Mouse (Mus musculus): ENCODE results near the gene Rhobtb1. TPM values are rescaled to one million over a fixed set of nuclear protein-coding genes. Genes with fewer than 3 reads are reported as not detected.

Gene Rhobtb1
- total RNA-seq, 2 experiments from 2014 or later: 10.0 to 11.4 TPM

- intact Hi-C loops (cut with DNase I): no loop called here
- DNase-seq (ENCODE audit: low spot score in 2 of 2): no peak
Observed at GRCm38 (mm10) chr10:69160877-69161276, 9.6 kb downstream of the Rhobtb1 start.

GRCm38 (mm10) chr10:69161503-69161902, 10.3 kb downstream of the Rhobtb1 start:
- DNase-seq (ENCODE audit: low spot score in 2 of 2): no peak
- intact Hi-C loops (cut with DNase I): no loop called here

- DNase-seq (ENCODE audit: low spot score in 2 of 2): no peak
- intact Hi-C loops (cut with DNase I): no loop called here
Observed at GRCm38 (mm10) chr10:69162577-69162976, 11.3 kb downstream of the Rhobtb1 start.

- DNase-seq (ENCODE audit: low spot score in 2 of 2): no peak
- intact Hi-C loops (cut with DNase I): no loop called here
Observed at GRCm38 (mm10) chr10:69163216-69163615, 12.0 kb downstream of the Rhobtb1 start.

DNA sequence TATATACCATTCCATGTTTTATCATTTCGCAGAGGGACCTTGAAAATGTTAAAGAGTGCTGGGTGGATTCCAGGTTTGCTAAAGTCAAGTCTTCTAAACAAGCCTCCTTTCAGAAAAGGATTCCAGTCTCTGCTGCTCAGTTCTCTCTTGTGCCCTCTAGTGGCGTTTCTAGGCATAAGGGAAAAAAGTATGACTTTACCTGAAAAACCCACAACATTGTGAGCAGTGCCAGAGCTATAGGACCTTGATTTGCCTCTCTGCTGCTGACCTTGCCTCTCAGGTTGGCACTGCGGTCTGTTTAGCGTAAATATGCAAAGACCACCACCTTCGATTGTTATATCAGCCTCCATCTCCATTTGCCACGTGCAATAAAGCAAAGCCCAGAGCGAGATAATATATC, 13.9 kb downstream of the Rhobtb1 start:
- DNase-seq (ENCODE audit: low spot score in 2 of 2): peak; percentile 42 to 61
- intact Hi-C loops (cut with DNase I): loop anchor here (5.0 kb wide), 1 partner anchor 263 kb away; no protein-coding TSS in a partner anchor

DNA sequence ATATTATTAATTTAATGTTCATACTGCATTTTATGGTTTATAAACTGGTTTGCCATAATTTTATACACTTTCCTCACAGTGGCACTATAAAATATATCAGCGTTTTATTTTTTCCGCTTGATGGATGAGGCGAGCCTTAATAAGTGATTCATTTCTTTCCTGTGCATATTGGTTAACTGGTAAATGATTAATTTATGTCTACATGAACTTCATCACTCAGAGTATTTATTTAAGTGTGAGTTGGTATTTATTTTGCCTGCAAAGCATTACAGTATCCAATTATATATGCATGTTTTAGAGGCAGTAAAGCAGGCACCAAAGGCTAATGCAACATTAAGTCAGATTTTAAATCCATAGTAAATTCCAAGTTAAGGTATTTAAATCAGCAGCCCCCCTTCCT, 14.6 kb downstream of the Rhobtb1 start:
- intact Hi-C loops (cut with DNase I): loop anchor here (5.0 kb wide), 1 partner anchor 264 kb away; no protein-coding TSS in a partner anchor

DNA sequence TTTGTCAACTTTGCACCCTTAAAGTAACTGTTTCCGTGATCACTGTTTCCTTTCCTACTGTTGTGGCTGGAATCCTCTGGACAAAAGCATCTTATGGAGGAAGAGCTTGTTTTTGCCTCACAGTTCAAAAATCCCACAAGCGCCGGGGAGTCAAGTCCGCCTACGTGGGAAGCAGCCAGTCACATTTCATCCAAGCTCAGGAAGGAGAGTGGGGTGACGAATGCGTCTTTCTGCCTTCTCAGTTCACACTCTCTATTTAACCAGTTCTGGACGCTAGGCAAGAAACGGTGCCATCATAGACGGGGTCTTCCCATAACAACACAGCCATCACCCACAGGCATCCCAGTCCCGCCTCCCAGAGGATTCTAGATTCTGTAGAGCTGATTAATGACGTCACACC, 15.3 kb downstream of the Rhobtb1 start:
- intact Hi-C loops (cut with DNase I): loop anchor here (5.0 kb wide), 1 partner anchor 264 kb away; no protein-coding TSS in a partner anchor
- no peak for DNase-seq (ENCODE audit: low spot score in 2 of 2)

More for the DNA sequence above, 14.6 kb downstream of the Rhobtb1 start:
- DNase-seq (ENCODE audit: low spot score in 2 of 2): no peak

DNA sequence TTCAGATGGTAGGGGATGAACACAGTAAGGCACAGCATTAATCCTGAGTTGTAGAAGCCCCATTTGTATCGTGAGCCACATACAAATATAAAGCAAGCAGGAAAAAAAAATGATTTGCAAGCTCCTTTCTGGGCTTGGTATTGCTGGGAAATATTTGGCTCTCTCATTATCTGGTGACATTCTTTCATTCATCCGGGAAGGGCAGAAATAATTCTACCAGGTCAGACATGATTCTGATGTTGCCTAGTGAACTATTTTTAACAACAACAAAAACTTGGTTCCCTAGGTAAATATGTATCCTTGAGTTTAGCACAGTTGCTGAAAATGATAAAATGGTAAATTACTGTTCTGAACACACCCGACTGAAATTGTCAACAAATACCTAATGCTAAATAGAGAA, 21.2 kb downstream of the Rhobtb1 start:
- DNase-seq (ENCODE audit: low spot score in 2 of 2): no peak
- intact Hi-C loops (cut with DNase I): no loop called here

GRCm38 (mm10) chr10:69176116-69176515, 24.9 kb downstream of the Rhobtb1 start:
- intact Hi-C loops (cut with DNase I): no loop called here
- DNase-seq (ENCODE audit: low spot score in 2 of 2): no peak

GRCm38 (mm10) chr10:69179341-69179740, 28.1 kb downstream of the Rhobtb1 start:
- intact Hi-C loops (cut with DNase I): no loop called here
- DNase-seq (ENCODE audit: low spot score in 2 of 2): no peak

DNA sequence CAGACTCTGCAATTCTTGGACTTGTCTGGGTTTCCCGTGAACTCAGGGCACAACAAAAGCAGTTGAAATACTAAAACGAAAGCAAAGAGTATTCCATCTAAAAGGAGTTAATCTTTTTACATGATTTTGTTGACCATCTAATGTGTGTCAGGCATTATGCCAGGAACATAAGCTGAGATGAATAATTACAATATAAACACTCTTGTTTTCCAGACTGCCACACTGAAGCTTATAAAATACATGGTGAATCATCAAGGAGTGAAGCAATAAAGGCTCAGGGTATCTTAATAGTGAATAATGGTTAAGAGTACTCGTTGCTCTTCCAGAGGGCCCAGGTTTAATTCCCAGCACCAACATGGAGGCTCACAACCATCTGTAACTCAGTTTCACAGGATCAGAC, 29.8 kb downstream of the Rhobtb1 start:
- intact Hi-C loops (cut with DNase I): no loop called here
- no peak for DNase-seq (ENCODE audit: low spot score in 2 of 2)

DNA sequence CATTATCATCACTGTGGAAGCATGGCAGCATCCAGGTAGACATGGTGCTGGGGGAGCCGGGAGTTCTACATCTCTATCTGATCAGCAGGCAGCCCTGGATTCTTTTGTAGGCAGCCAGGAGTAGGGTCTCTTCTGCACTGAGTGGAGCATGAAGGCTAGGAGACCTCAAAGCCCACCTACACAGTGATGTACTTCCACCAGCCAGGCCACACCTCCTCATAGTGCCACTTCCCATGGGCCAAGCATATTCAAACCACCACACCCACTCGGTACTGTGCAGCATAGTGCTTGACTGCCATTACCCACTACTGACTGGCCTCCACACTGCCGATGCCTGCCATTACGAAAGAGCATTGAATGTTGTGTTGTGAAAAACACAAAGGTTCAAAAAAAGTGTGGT, 33.7 kb downstream of the Rhobtb1 start:
- intact Hi-C loops (cut with DNase I): loop anchor here (5.0 kb wide), 1 partner anchor 137 kb away; no protein-coding TSS in a partner anchor

GRCm38 (mm10) chr10:69185431-69185830, 34.2 kb downstream of the Rhobtb1 start:
- intact Hi-C loops (cut with DNase I): loop anchor here (5.0 kb wide), 1 partner anchor 137 kb away; no protein-coding TSS in a partner anchor
- DNase-seq (ENCODE audit: low spot score in 2 of 2): no peak

More for the DNA sequence above, 33.7 kb downstream of the Rhobtb1 start:
- no peak for DNase-seq (ENCODE audit: low spot score in 2 of 2)

DNA sequence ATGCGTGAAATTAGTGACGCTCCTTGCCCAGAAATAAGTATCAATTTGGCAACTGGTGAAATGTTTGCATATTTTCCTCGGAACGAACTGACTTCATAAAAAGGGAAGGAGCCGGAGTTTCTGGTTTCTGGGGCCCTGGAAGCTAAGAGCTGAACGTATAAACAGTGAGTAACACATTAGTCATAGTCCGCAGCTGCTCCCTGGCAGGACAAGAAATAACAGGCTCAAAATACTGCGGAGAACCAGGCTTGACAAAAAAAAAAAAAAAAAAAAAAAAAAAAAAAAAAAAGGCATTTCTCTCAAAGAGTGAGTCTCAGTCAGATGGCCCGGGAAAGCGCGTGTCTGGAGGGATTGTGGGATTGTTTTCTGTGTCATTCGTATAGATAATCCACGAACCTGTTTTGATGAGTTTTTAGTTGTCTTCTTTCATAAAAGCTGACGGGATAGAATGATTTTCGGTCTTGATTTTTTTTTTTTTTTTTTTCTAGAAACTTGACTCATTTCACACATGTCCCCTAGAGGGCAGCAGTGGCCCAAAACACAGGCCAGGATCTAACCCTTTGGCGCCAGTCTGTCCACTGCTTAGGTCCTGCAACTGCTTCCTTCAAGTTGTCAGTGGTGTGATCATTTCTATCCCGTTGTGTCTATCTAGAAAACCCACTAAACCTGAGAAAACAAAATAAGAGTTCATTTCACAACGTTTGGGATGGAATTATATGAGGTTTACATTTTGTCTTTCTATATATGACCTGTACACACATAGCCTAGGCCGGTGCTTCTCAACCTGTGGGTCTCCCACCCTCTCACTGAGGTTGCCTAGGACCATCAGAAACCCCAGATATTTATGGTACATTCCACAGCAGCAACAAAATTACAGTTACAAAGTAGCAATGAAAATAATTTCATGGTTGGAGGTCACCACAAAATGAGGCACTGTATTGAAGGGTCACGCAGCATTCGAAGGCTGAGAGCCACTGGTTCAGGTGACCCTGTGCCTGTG, 35.0 kb downstream of the Rhobtb1 start:
- intact Hi-C loops (cut with DNase I): loop anchor here (2.0 to 5.0 kb wide), 2 partner anchors 121 to 136 kb away; no protein-coding TSS in a partner anchor
- DNase-seq (ENCODE audit: low spot score in 2 of 2): peak; percentile 65 to 74

- intact Hi-C loops (cut with DNase I): loop anchor here (2.0 to 5.0 kb wide), 2 partner anchors 119 to 134 kb away; no protein-coding TSS in a partner anchor
- no peak for DNase-seq (ENCODE audit: low spot score in 2 of 2)
Observed at GRCm38 (mm10) chr10:69187773-69188443, 36.7 kb downstream of the Rhobtb1 start.

DNA sequence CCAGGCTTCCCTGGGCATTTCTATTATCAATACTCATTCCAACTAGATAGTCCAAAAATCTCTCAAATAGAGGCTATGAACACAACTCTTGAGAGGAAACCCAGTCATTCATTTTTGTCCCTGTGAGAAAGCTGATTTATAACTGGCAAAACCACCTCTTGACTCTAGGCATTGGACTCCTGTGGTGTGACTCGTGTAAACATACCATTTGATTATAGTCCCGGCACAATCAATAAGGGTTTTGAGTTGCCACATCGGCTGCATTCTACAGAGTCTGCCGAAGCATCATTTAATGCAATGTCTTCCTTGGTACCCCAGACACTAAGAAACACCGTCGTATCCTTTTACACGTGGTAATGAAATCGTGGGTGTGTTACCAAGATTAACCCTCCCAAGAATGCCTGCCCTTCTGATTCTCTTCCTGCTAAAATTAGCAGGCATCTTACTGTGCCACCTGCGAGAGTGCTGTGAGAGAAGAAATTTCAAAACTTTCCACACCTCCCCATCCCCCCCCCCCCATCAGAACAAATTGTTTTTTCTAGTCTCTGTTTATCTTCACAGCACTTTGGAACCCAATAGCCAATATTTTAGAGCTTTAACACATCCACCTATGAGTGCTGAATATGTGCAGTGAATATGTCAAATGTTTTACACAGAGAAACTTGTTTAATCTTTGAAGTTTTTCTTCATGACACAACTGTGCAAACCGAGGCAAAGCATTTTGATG, 39.4 kb downstream of the Rhobtb1 start:
- DNase-seq (ENCODE audit: low spot score in 2 of 2): no peak
- intact Hi-C loops (cut with DNase I): no loop called here

DNA sequence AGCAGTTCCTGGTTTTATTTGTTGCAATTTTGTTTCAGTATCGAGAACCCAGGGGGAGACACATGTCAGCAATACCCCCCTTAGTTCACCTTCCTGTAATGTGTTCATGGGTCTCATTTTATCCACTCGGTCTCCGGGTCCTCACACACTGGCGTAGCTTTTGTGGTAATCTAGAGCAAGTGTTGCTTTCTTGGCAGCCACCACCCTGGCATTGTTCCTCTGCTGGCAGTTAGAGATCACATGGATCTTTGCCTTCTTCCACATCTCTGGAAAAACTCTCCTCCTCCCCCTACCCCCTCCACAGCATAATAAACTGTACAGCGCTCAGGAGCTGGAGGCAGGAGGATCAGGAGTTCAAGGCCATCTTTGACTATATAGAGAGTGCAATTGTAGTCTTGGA, 41.0 kb downstream of the Rhobtb1 start:
- DNase-seq (ENCODE audit: low spot score in 2 of 2): no peak
- intact Hi-C loops (cut with DNase I): no loop called here

DNA sequence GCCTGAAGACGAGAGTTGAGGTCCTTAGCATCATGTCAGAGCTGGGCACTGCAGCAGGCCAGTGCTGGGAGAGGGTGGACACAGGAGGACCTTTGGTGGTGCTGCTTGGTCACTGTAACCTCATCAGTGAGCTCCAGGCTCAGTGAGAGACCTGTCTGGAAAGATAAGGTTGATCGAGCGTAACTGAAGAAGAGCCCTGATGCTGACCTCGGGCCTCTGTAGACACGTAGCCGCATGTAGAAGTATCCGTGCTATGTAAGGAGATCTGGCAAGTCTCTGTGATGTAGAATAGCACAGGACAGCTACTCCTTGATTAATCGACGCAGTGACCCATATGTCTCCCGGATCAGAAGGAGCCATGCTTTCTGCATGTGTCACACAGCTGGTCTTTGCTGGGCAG, 42.5 kb downstream of the Rhobtb1 start:
- intact Hi-C loops (cut with DNase I): no loop called here

GRCm38 (mm10) chr10:69204677-69205400, 53.6 kb downstream of the Rhobtb1 start:
- intact Hi-C loops (cut with DNase I): no loop called here
- no peak for DNase-seq (ENCODE audit: low spot score in 2 of 2)

More for the DNA sequence above, 42.5 kb downstream of the Rhobtb1 start:
- no peak for DNase-seq (ENCODE audit: low spot score in 2 of 2)

Measured in left cerebral cortex, postnatal 14 days (tissue).